Mouse (Mus musculus): ENCODE results near the gene Map1a. TPM values are rescaled to one million over a fixed set of nuclear protein-coding genes. Genes with fewer than 3 reads are reported as not detected.

Map1a gene
- 100 to 1,000 TPM; 353 to 370 TPM for total RNA-seq (2021)
- long read RNA-seq, partial matches to known transcripts = 35 of 40 reads
- long read RNA-seq, other reads (novel, unspliced or antisense) = 5 of 40 reads

GRCm38 (mm10) chr2:121288901-121289729 is at the start of gene Map1a:
Map1a (plus strand) TSS chr2:121289600.
- peak; percentile 94 to 96 for DNase-seq (ENCODE audit: low spot score in 2 of 2)

DNA sequence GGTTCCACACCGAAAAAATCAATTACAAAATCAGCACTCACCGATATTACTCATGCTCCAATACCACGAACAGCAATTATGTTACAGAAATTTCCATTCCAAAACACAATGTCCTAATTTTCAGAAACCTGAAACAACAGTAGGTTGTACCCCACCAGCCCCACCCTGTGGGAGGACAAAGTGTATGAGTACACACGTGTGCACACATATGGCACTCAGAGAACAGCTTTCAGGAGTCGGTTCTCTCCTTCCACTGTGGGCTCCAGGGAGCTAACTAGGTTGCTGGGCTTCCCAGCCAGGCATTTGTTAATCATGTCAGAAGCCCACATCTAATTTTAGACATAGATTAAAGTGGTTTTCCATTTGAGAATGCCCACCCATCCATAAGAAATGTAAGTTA is 45.3 kb upstream of the Map1a start:
- no peak for DNase-seq (ENCODE audit: low spot score in 2 of 2)

DNA sequence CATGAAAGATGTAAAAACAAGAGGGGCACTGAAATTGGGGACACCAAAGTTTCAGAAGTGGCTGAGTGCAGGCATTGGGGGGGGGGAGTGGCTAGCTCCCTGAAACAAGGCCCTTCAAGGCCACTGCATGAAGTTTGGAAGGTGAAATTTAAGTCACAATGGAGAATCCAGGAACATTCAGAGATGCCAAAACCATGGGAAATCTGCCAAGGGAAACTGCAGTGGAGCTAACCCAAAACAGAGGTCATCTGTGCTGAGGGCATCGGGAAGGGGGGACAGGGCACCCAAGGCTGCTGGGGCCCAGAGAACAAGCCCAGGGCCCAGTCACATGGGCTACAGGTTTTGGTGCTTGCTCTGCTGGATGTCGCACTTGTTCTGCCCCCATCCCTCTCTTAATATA is 39.6 kb upstream of the Map1a start:
- no peak for DNase-seq (ENCODE audit: low spot score in 2 of 2)

DNA sequence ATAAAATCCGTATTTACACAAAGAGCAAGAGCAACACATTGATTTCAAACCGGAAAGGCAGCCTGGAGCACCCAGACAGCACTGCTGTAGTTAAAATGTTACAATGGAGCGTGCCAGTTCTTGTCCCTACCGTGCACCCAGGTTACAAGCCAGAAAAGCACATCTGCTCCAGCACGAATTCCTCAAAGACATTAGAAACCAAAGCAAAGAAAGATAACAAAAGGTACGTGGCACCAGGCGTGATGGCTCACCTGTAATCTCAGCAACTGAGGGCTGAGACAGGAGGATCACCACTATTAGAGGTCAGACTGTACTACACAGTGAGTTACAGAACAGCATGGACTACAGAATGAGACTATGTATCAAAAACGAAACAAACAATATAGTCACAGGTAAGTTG is 21.0 kb upstream of the Map1a start:
- DNase-seq (ENCODE audit: low spot score in 2 of 2) = no peak

- DNase-seq (ENCODE audit: low spot score in 2 of 2) = no peak
Observed at GRCm38 (mm10) chr2:121270521-121271235, 18.7 kb upstream of the Map1a start.

GRCm38 (mm10) chr2:121271236-121271927 is 18.0 kb upstream of the Map1a start, which contains the start of gene Trp53bp1:
Trp53bp1 (minus strand) TSS chr2:121271407.
- DNase-seq (ENCODE audit: low spot score in 2 of 2) = peak; percentile 96 to 97

GRCm38 (mm10) chr2:121271928-121272516 is 17.4 kb upstream of the Map1a start:
- DNase-seq (ENCODE audit: low spot score in 2 of 2) = no peak

GRCm38 (mm10) chr2:121287850-121288249 is 1.6 kb upstream of the Map1a start:
- peak in 1 of 2 experiments; percentile 15 for DNase-seq (ENCODE audit: low spot score in 2 of 2)

GRCm38 (mm10) chr2:121289730-121290540 is 535 bp downstream of the Map1a start:
- peak in 1 of 2 experiments; percentile 24 for DNase-seq (ENCODE audit: low spot score in 2 of 2)

DNA sequence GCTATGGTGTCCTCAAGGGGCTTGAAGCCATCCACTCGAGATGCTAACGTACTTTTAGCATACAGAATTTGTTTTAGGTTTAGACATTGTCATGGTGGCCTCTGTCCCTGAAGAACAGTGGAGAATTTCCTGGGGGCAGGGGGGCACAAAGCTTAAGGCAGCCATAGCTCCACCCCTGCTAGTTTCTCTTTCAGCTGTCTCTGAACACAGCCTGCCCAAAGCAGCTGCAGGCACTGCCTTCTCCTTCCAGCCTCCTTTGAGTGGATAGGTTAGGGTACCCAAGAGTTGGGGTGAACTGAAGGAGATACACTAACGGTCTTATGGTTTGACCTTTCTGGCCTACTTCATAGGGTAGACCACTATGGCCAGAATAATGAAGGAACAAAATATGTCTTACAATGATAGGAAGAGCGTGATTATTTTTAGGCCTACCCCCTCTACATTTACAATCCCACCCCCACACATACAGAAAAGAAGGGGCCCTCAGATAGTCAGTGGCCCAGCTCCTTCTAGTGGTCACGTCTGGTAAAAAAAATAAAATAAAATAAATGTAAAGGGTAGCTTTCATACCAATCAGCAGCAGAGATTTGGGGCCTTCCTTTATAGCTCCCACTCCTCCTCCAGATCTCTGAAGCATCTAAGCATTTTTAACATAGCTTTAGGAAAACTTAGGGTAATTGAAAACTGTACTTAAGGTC is 3.1 kb downstream of the Map1a start:
- no peak for DNase-seq (ENCODE audit: low spot score in 2 of 2)

GRCm38 (mm10) chr2:121294182-121294581 is 4.8 kb downstream of the Map1a start:
- peak in 1 of 2 experiments; percentile 25 for DNase-seq (ENCODE audit: low spot score in 2 of 2)

DNA sequence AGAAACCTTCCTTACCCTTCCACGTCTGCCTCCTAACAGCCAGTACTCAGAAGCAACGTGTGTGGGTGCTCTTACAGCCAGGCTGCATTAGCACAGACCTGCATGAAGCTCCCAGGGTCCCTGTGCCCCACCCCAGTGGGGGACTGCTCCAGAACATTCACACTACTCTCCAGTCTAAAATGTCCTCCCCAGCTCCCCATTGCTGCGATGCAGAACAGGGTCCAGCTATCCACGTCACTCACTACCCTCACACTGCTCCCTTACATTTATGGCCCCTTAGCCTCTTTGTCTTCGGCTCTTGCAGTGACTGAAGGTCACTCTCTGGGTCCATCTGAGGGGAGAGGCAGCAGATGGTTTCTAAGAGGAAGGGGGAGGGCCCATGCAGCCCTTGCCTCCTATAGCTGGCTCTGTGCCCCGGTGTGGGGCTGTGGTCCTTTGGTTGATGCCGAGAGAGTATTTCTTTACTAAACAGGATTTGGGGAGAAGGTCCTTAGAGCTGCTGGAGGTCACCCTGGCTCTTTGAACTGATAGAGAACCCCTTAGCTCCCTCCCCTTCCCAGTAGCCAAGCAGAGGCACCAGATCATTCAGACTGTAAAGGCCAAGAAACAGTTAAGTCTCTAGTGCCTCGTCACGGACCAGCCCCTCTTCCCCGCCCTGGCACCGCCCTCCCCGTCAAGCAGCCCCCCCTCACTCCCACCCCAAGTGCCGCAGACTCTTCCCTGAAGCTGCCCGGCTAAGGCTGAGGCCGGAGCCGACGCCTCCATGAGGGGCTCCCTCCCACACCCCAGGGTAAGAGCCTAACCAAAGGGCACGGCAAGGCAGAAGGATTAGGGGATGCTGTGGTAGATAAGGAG is 5.6 kb downstream of the Map1a start:
- peak; percentile 66 to 79 for DNase-seq (ENCODE audit: low spot score in 2 of 2)

DNA sequence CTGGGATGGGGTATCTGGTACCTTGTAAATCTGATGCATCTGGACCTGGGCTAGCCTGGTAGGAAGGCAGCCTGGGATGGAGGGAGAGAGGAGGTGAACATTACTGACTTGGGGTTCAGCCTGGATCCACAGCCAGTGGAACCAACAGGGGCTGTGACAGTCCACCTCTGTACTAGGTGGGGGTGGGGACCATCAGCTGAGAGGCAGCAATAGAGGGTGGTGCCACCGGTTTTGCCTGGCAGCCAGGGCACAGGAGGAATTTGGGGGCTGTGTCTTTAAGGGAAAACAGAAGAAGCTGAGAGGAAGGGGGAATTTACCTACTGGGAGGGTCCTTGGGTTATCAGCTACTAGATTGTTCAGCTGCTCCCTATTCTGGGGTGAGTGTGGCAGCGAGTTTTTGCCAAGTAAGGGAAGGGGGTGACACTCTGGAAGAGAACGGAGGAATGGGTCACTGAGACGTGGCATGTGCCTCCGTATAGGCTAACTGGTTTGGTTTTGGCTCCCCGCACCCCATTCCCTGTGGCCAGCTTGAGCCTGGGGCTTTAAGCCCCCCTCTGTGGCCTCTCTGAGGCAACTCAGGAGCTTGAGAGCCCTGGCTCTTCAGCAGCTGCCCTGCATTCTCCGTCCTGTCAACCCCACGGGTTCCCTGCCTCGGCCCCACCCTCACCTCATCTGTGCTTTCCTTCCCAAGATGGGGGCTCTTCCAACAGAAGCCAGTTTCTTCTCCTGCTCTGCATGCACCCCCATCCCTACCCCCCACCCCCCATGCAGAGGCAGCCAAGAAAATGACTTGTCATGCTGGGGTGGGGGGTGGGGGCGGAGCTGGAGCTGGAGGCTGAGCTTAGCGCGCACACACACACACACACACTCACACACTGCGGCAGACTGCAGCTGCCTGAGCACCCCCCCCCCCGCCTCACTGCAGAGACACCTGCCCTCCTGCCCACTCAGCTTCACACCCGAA is 6.5 kb downstream of the Map1a start:
- peak; percentile 57 to 68 for DNase-seq (ENCODE audit: low spot score in 2 of 2)

GRCm38 (mm10) chr2:121296754-121297231 is 7.4 kb downstream of the Map1a start:
- peak in 1 of 2 experiments; percentile 19 for DNase-seq (ENCODE audit: low spot score in 2 of 2)

DNA sequence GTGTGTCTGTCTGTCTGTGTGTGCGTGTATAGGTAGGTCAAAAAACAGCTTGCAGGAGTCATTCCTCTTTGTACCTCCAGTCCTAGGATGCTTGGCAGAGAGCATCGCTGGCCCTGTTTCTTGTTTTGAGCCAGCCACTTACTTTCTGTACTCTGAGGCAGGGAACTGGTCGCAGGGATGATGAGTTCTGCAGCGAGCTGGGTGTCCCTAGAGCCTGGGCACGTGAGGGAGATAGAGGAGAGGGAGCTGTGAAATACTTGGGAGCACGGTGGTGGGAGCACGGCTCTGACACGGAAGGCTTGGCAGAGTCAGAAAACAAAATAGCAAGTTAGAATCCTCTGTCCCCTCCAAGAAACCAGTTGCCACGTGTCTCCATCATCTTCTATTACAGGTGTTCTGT is 8.3 kb downstream of the Map1a start:
- peak in 1 of 2 experiments; percentile 23 for DNase-seq (ENCODE audit: low spot score in 2 of 2)

DNA sequence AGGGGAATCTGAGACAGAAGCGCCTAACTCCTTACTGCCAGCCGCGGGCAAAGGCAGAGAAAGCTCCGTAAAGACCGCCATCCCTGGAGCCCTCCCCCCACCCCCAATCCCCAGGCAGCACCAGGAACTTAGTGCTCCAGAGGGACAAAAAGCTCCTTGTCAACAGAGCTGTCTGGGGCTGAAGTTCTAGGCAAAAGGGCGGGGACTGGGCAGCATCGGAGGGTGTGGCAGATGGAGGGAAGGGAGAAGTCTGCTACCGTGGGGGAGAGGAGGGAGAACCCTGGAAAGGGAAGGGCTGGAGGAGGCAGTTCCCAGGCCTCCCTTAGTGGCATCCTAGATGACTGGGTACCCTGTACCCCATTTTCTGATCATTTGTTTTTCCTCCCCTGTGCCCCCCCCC is 8.7 kb downstream of the Map1a start:
- peak in 1 of 2 experiments; percentile 22 for DNase-seq (ENCODE audit: low spot score in 2 of 2)

DNA sequence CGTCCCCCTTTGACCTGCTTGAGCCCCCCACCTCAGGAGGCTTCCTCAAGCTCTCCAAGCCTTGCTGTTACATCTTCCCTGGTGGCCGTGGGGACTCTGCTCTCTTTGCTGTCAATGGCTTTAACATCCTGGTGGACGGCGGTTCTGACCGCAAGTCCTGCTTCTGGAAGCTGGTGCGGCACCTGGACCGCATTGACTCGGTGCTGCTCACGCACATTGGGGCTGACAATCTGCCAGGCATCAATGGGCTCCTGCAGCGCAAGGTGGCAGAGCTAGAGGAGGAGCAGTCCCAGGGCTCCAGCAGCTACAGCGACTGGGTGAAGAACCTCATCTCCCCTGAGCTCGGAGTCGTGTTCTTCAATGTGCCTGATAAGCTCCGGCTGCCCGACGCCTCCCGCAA is 10.1 kb downstream of the Map1a start:
- DNase-seq (ENCODE audit: low spot score in 2 of 2) = peak in 1 of 2 experiments; percentile 11

Measured in layer of hippocampus, postnatal 10 days (tissue).